Mouse (Mus musculus) stomach, postnatal 0 days (tissue): ENCODE measurements around the gene Psmb6. TPM values are rescaled to one million over a fixed set of nuclear protein-coding genes. Genes with fewer than 3 reads are reported as not detected.

Experiments
- ATAC-seq: fragments of 200-750 bp; cut with Nextera tagmentation; 2 replicates; pipeline ENCODE4 v1.8.0; 2017; ENCODE audit not compliant: low FRiP score, low TSS enrichment
- DNase-seq: peaks from one replicate; pipeline ENCODE4 v3.0.0-alpha.2; 2016; ENCODE audit warnings: low spot score
- H3K27ac ChIP-seq: fragments of 300-500 bp; sonication (generic); replicated peaks from 2 replicates; pipeline ENCODE4 v1.5.1; 2014; ENCODE audit warnings: mild to moderate bottlenecking, control low read depth
- H3K27me3 ChIP-seq: fragments of 300-500 bp; sonication (generic); 2 replicates; pipeline ENCODE4 v1.6.1; 2014; ENCODE audit warnings: low read length; ENCODE audit not compliant: control insufficient read depth, insufficient read depth
- H3K36me3 ChIP-seq: fragments of 300-500 bp; sonication (generic); 2 replicates; pipeline ENCODE4 v1.6.1; 2014; ENCODE audit warnings: low read length, mixed read lengths; ENCODE audit not compliant: control insufficient read depth, insufficient read depth
- H3K4me1 ChIP-seq: fragments of 300-500 bp; sonication (generic); replicated peaks from 2 replicates; pipeline ENCODE4 v1.6.1; 2014; ENCODE audit warnings: antibody characterized with exemption; ENCODE audit not compliant: control insufficient read depth, insufficient read depth
- H3K4me2 ChIP-seq: fragments of 300-500 bp; sonication (generic); replicated peaks from 2 replicates; pipeline ENCODE4 v1.6.1; 2014; ENCODE audit warnings: low read depth, mild to moderate bottlenecking, control low read depth, moderate library complexity
- H3K4me3 ChIP-seq: fragments of 300-500 bp; sonication (generic); 2 replicates; pipeline ENCODE4 v1.5.1; 2014; ENCODE audit warnings: low read depth, low read length, control low read depth
- H3K9ac ChIP-seq: fragments of 300-500 bp; sonication (generic); 2 replicates; pipeline ENCODE4 v1.6.1; 2014; ENCODE audit warnings: mild to moderate bottlenecking, low read length, control low read depth, mixed read lengths
- H3K9me3 ChIP-seq: fragments of 300-500 bp; sonication (generic); 2 replicates; pipeline ENCODE4 v1.6.1; 2016; ENCODE audit warnings: low read length; ENCODE audit not compliant: control insufficient read depth
- CTCF ChIP-seq: IDR thresholded peaks from 2 replicates; pipeline ENCODE4 v1.5.1; 2016; ENCODE audit warnings: antibody characterized with exemption, low read depth, mild to moderate bottlenecking, moderate library complexity
- EP300 ChIP-seq: optimal IDR thresholded peaks from 2 replicates; pipeline ENCODE3; 2016; ENCODE audit warnings: antibody characterized with exemption
- WGBS: fragments of 180-500 bp; shearing (Covaris S2); extraction: QIAGEN DNeasy Blood & Tissue Kit; methylation state at CpG from one replicate; pipeline ENCODE4 v1.1.7; 2014; 5-methylcytosine and 5-hydroxymethylcytosine counted together
- polyA plus RNA-seq: library from polyadenylated mRNA; unstranded; fragments of >200 nt; fragmentation: Nextera tagmentation; extraction: Ambion mirVana; gene quantifications from 2 replicates; pipeline ENCODE4 v1.2.1, GENCODE M21; 2015

Psmb6 gene
- polyA plus RNA-seq, 1 experiment from 2014 or later = 537 TPM

DNA sequence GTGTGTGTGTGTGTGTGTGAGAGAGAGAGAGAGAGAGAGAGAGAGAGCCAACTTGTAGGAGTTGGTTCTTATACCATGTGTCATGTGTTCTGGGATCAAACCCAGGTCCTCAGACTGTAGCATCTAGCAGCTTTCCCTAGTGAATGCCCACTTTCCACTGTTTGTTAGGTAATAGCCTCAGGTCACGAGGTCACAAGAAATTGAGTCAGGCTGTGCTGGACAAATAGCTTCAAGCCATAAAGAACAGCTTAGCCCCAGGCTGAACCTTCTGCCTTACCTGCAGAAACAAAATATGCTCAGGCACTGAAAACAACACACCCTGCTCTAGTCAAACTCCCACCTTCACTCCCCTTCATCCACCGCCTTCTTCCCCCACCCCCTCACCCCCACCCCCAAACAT lies 13.9 kb upstream of the Psmb6 start:
- Histone ChIP-seq H3K4me3 (no peak overlapping the region), H3K27me3 (no peaks in the 10 kb centered on the region), H3K9me3 (no peaks in the 10 kb centered on the region), H3K4me1 (no peaks in the 10 kb centered on the region), H3K36me3 (no peaks in the 10 kb centered on the region), H3K4me2 (no peak overlapping the region), H3K27ac (no peak overlapping the region), H3K9ac (no peak overlapping the region)
- no peak for TF ChIP-seq EP300
- TF ChIP-seq CTCF = no peak
- no peak for ATAC-seq
- DNase-seq = no peak
- 53% methylated on average over 2 of the region's 2 CpGs for WGBS

DNA sequence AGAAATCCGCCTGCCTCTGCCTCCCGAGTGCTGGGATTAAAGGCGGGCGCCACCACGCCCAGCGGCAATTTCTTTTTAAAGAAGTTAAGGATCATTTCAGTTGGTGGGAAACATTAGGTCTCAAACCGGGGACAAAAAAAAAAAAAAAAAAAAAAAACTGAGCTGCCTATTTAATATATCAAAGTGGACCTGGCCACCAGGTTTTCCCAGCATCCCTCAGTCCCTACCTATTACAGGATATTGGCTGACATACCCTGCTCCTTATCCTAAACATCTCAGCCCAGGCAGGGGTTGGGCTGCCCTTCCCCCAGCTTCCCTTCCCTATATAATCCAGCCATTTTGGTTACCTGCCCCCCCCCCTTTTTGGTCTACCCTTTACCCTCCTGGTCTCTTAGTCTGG lies 13.3 kb upstream of the Psmb6 start:
- ATAC-seq (no peak), DNase-seq (no peak)
- Histone ChIP-seq H3K4me2 (no peak overlapping the region), H3K36me3 (no peaks in the 10 kb centered on the region), H3K9me3 (no peaks in the 10 kb centered on the region), H3K4me1 (no peaks in the 10 kb centered on the region), H3K4me3 (no peak overlapping the region), H3K27me3 (no peaks in the 10 kb centered on the region), H3K9ac (no peak overlapping the region), H3K27ac (no peak overlapping the region)
- 92% methylated on average over 7 of the region's 7 CpGs for WGBS
- TF ChIP-seq CTCF (no peak), EP300 (no peak)

DNA sequence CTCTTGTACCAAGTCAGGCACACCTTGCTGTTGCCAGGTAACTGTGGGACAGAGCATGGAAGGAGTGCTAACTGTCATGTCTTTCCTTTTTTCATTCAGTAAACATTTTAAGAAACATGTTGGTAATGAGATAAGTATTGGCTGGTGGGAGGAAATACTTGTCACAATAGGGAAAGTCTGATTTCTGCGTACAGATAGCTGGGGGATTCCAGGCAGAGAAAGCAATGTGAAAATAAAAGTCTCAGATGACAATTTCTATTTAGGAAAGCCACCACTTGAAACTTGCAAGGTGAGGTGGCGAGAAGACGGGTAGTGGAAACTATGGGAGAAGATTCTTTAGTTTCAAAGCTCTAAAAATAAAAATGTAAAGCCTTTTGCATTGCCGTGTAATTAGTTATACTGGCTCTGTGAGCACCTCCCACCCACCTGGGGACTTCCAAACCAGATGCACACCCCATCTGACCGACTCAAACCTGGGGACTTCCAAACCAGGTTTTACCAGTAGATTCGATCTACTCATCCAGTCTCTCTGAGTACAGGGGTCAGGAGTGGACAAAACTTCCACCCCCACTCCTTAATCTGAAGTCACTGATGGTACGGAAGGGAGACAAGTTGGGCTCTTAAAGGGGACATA lies 12.3 kb upstream of the Psmb6 start:
- Histone ChIP-seq H3K27me3 (no peaks in the 10 kb centered on the region), H3K27ac (no peak overlapping the region), H3K4me2 (no peak overlapping the region), H3K36me3 (no peaks in the 10 kb centered on the region), H3K9me3 (no peaks in the 10 kb centered on the region), H3K9ac (no peak overlapping the region), H3K4me3 (no peak overlapping the region), H3K4me1 (no peaks in the 10 kb centered on the region)
- WGBS = 77% methylated on average over 7 of the region's 7 CpGs
- ATAC-seq (no peak), DNase-seq (no peak)
- TF ChIP-seq EP300 (no peak), CTCF (no peak)

DNA sequence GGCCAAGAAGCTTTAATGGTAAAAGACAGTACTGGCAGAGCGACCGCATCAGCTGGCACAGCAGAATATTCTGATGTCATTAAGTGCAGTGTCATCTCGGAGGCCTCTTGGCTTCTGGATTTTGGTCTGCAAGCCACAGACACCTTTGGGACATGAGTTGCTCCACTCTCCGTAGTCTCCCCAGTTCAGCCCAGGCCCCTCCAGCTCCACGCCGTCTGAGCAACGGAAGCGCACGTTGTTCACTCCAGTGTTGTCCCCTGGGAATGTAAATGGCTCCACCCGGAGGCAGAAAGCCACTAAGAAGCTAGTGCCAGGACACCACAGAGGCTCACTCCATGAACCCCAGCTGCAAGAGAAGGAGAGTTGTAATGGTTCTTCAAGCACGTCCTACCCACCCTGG lies 11.6 kb upstream of the Psmb6 start:
- no peak for ATAC-seq
- Histone ChIP-seq H3K9me3 (no peaks in the 10 kb centered on the region), H3K27me3 (no peaks in the 10 kb centered on the region), H3K4me1 (no peaks in the 10 kb centered on the region), H3K27ac (no peak overlapping the region), H3K4me3 (no peak overlapping the region), H3K4me2 (no peak overlapping the region), H3K9ac (no peak overlapping the region), H3K36me3 (no peaks in the 10 kb centered on the region)
- no peak for DNase-seq
- TF ChIP-seq CTCF (peak; percentile 23; the same call in 1 of the 2 replicates), EP300 (no peak)
- WGBS = 57% methylated on average over 11 of the region's 11 CpGs

DNA sequence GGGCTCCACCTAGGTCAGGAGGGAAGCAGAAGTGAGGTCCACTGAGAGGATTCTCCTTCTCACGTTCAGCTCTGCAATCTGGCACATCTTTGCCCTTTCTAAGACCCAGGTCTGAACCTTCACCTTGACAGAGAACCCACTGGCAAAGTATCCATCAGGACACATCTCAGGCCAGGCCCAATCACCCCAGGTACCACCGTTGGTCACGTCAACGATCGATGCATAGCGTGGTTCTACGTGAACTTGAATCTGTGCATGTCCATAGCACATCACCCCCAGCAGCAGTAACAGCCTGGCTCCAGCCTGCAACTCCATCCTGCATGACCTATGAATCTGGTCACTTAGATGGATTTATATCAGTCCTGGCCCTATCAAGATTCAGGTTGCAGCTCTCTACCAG lies 10.9 kb upstream of the Psmb6 start, which contains the start of gene Vmo1:
Gene Vmo1, minus strand, starts transcription at position 329 of the 400 bp plus-strand sequence.
- DNase-seq = no peak
- 88% methylated on average over 7 of the region's 7 CpGs for WGBS
- no peaks in the 10 kb centered on the region for H3K4me1 ChIP-seq
- no peak for ATAC-seq
- no peaks in the 10 kb centered on the region for H3K36me3 ChIP-seq
- no peak within 1 kb of the TSS for H3K27ac ChIP-seq
- TF ChIP-seq CTCF = no peak
- no peak for TF ChIP-seq EP300
- no peak within 1 kb of the TSS for H3K9ac ChIP-seq
- H3K27me3 ChIP-seq = no peaks in the 10 kb centered on the region
- no peak within 1 kb of the TSS for H3K4me2 ChIP-seq
- H3K4me3 ChIP-seq = no peak within 1 kb of the TSS
- no peaks in the 10 kb centered on the region for H3K9me3 ChIP-seq

DNA sequence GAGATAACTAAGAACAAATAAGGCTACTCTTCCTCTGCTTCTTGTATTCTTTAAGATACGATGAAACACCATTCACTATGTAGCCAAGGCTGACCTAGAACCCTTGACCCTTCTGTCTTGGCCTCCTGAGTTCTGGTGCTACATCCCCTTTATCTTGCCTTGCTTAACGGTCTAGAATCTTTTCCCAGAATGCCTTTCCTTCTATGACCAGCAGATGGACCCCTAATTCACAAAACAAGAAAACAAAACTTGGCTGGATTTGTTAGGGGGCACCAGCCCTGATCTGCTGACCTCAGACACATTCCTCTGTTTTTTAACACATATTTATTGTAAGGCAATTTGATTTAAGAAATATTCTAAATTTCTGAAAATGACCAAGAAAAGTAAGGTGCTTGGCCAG lies 8.8 kb upstream of the Psmb6 start:
- ATAC-seq (no peak), DNase-seq (no peak)
- Histone ChIP-seq H3K27ac (no peak overlapping the region), H3K4me2 (no peak overlapping the region), H3K9me3 (no peaks in the 10 kb centered on the region), H3K4me1 (no peaks in the 10 kb centered on the region), H3K27me3 (no peaks in the 10 kb centered on the region), H3K4me3 (no peak overlapping the region), H3K9ac (no peak overlapping the region), H3K36me3 (no peaks in the 10 kb centered on the region)
- TF ChIP-seq CTCF = peak; percentile 85
- TF ChIP-seq EP300 = no peak
- 28% methylated on average over 2 of the region's 2 CpGs for WGBS
